Mouse (Mus musculus) neural tube, embryonic 13.5 days (tissue): ENCODE data around the gene Olfr279. TPM values are rescaled to one million over a fixed set of nuclear protein-coding genes. Genes with fewer than 3 reads are reported as not detected.
"Not testable (repeated sequence)": the region's sequence is repeated elsewhere in the genome, so short reads cannot be mapped to it uniquely, and the experiment has no call there.

Experiments
- ATAC-seq: fragments of 200-750 bp; cut with Nextera tagmentation; 2 replicates; pipeline ENCODE4 v1.8.0; 2017; ENCODE audit warnings: low read depth, mild to moderate bottlenecking, moderate TSS enrichment, moderate library complexity
- H3K27ac ChIP-seq: fragments of 300-500 bp; sonication (generic); replicated peaks from 2 replicates; pipeline ENCODE4 v1.5.1; 2015; ENCODE audit warnings: moderate library complexity, mild to moderate bottlenecking, inconsistent platforms
- H3K27me3 ChIP-seq: fragments of 300-500 bp; sonication (generic); 2 replicates; pipeline ENCODE4 v1.6.1; 2015; ENCODE audit warnings: mild to moderate bottlenecking, inconsistent platforms
- H3K36me3 ChIP-seq: fragments of 300-500 bp; sonication (generic); 2 replicates; pipeline ENCODE4 v1.6.1; 2015; ENCODE audit warnings: mild to moderate bottlenecking, inconsistent platforms
- H3K4me1 ChIP-seq: fragments of 300-500 bp; sonication (generic); replicated peaks from 2 replicates; pipeline ENCODE4 v1.6.1; 2015; ENCODE audit warnings: inconsistent platforms
- H3K4me2 ChIP-seq: fragments of 300-500 bp; sonication (generic); 2 replicates; pipeline ENCODE4 v1.6.1; 2015; ENCODE audit warnings: inconsistent platforms, mild to moderate bottlenecking, moderate library complexity
- H3K4me3 ChIP-seq: fragments of 300-500 bp; sonication (generic); 2 replicates; pipeline ENCODE4 v1.5.1; 2015; ENCODE audit warnings: mild to moderate bottlenecking, inconsistent platforms
- H3K9ac ChIP-seq: fragments of 300-500 bp; sonication (generic); 2 replicates; pipeline ENCODE4 v1.6.1; 2015; ENCODE audit warnings: moderate library complexity, mild to moderate bottlenecking, inconsistent platforms
- H3K9me3 ChIP-seq: fragments of 300-500 bp; sonication (generic); 2 replicates; pipeline ENCODE4 v1.6.1; 2016; ENCODE audit warnings: inconsistent platforms
- WGBS: fragments of 180-500 bp; shearing (Covaris S2); methylation state at CpG from one replicate; pipeline ENCODE4 v1.1.7; 2015; 5-methylcytosine and 5-hydroxymethylcytosine counted together
- polyA plus RNA-seq: library from polyadenylated mRNA; unstranded; fragments of >200 nt; fragmentation: Nextera tagmentation; extraction: Ambion mirVana; gene quantifications from 2 replicates; pipeline ENCODE4 v1.2.1, GENCODE M21; 2015

The Olfr279 gene
- polyA plus RNA-seq, 1 experiment from 2014 or later, result not detected

DNA sequence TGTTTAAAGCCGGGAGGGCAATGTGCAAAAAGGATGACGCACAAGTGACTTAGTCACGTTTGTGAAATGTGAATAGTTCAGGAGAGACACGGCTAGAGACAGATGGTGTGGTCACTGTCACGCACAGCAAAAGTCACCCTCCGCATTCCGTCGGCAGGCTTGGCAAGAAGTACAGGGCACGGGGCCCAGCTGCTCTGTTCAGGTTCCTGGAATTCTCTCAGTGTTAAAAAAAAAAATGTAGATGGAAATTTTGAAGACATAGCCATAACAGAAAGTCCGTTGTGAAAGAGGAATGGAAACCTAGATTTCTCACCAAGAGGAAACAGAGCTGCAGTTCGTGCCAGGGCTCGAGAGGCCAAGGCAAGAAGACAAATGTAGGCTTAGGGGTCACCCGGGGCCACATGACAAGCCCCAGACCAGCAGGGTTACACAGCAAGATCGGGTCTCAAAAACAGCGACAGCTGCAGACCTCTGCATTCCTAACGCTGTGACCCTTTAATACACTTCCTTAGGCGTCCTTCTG, 20.7 kb downstream of the Olfr279 start:
- Histone ChIP-seq H3K27ac (no peak overlapping the region), H3K4me1 (peaks cover 16% of the 10 kb centered on the region), H3K4me2 (no peak overlapping the region), H3K36me3 (peaks cover 13% of the 10 kb centered on the region), H3K9me3 (no peaks in the 10 kb centered on the region), H3K4me3 (no peak overlapping the region), H3K9ac (no peak overlapping the region), H3K27me3 (no peaks in the 10 kb centered on the region)
- WGBS, result 52% methylated on average over 17 of the region's 17 CpGs
- no peak for ATAC-seq

DNA sequence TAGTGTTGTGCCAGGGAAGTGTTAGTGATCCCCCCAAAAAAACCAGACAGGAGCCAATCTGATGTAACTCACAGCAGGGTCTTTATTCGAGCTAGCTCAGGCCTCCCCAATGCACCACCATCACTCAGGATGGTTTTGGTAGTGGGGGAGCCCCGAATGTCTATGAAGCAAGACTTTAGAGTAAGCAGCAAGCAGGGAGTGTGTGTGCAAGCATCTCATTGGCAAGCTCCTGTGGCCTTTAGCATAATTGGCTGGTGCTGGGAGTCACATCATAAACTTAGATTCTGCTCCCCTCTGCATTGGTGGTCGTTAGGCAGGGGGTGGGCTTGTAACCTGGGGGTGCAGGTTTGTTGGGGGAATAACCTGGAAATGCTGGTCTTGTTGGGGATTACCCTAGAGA, 21.5 kb downstream of the Olfr279 start:
- ATAC-seq, H3K27ac ChIP-seq, H3K9me3 ChIP-seq, H3K4me2 ChIP-seq, H3K4me3 ChIP-seq, H3K9ac ChIP-seq, H3K27me3 ChIP-seq: not testable (repeated sequence)
- H3K36me3 ChIP-seq, result peaks cover 21% of the 10 kb centered on the region
- 56% methylated on average over 3 of the region's 3 CpGs for WGBS
- H3K4me1 ChIP-seq, result peaks cover 16% of the 10 kb centered on the region

DNA sequence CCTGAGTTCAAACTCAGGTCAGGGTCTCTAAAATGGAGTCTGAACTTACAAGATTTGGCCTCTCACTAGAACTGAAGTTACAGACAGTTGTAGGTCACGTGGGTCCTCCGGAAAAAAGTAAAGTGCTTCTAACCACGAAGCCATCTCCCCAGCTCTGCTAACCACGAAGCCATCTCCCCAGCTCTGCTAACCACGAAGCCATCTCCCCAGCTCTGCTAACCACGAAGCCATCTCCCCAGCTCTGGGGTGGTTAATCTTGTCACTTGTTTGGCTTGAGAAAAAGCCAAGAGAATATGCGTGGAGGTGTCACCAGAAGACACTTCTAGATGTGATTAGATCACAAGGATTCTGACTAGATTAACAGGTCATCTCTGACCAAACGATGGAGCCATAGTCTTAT, 21.9 kb downstream of the Olfr279 start:
- 81% methylated on average over 8 of the region's 8 CpGs for WGBS
- Histone ChIP-seq H3K4me2 (no peak overlapping the region), H3K4me3 (no peak overlapping the region), H3K9ac (no peak overlapping the region), H3K27me3 (no peaks in the 10 kb centered on the region), H3K36me3 (peaks cover 21% of the 10 kb centered on the region), H3K27ac (no peak overlapping the region), H3K9me3 (no peaks in the 10 kb centered on the region), H3K4me1 (peaks cover 16% of the 10 kb centered on the region)
- no peak for ATAC-seq

DNA sequence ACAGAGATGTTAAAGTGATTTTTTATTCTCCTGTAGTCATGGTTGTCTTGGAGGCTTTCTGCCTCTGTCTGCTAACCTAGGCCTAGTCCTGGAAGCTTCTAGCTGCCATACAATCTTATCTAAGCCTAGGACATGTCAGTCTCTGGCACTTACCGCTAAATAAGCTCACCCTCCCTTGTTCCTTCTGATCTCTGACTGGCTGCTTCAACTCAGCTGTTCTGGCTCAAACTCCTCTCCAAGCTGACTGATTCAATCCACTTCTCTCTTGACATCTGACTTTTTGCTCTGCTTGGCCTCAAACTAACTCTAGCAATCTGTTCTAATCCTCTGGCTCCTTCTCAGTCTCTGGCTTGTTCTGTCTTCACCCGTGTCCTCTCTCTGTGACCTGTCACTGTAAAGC, 22.6 kb downstream of the Olfr279 start:
- peaks cover 26% of the 10 kb centered on the region for H3K36me3 ChIP-seq
- H3K4me3 ChIP-seq, H3K9ac ChIP-seq, H3K4me2 ChIP-seq, H3K27ac ChIP-seq, H3K27me3 ChIP-seq, ATAC-seq, H3K9me3 ChIP-seq: not testable (repeated sequence)
- H3K4me1 ChIP-seq, result peaks cover 16% of the 10 kb centered on the region
- WGBS, result 93% methylated on average over 2 of the region's 2 CpGs

DNA sequence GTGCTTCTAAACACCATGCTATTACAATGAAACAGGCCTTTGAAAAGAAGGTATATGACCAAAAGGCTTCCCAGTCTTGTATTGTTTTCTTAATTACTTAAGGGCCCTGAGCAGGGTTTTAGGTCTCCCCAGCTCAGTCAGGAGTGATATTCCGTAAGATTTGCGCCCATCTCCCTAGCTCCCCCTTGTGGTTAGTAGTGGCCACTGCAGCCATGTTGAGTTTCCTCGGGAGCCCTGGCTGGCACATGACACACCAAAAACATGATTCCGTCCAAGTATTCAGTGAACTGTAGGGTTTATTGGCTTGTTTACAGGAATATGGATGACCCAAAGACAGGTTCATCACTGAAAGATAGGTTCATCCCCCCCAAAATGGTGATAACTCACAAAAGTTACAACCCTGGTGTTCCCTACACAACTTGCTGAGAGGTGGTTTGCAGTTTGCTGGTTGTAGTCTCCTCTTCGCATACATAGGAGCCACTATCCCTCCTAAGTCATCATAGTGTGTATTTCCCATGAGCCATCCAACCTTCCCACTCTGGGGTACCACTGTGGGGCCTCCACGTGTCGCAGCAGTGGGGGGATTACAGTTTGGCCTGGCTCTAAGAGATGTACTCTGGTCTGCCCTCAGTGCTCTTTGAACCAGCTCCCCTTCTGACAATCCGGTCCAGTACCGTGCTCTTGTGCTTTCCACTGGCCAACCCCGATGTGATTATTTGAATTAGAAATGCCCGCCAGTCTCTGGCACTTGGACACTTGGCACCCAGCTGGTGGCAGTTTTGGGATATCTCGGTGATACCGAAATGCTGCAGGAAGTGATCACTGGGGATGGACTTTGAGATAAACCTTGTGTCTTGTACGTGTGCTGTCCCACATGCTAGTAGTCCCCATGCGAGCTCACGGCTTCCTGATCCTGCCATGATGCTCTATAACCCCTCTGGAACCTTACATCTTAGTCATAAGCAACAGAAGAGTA, 25.5 kb downstream of the Olfr279 start:
- Histone ChIP-seq H3K9ac (no peak overlapping the region), H3K9me3 (no peaks in the 10 kb centered on the region), H3K27ac (no peak overlapping the region), H3K4me3 (no peak overlapping the region), H3K4me1 (peaks cover 4% of the 10 kb centered on the region; the same call in 1 of the 2 replicates), H3K36me3 (peaks cover 54% of the 10 kb centered on the region), H3K27me3 (no peaks in the 10 kb centered on the region), H3K4me2 (no peak overlapping the region)
- 69% methylated on average over 16 of the region's 16 CpGs for WGBS
- 0 out of 2 replicates have a peak, but pooled peaks have one; percentile 15 for ATAC-seq

DNA sequence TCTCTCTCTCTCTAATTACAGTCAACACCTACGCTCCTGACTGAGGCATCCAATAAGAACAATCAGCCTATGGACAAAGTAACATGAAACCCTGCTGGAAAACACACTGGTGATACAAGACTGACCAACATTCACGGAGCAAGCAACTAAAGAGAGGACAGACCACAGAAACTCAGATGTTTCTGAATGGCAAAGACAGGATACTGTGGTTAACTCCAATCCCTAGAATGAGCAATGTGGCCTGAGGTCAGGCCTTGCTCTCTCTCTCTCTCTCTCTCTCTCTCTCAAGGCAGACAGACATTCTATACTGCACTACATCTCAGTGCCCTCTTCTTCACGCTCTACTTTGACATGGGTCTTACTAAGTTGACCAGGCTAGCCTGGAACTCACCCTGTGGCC, 29.0 kb downstream of the Olfr279 start:
- ATAC-seq, result no peak
- peaks cover 82% of the 10 kb centered on the region for H3K36me3 ChIP-seq
- WGBS, result 88% methylated on average over 3 of the region's 3 CpGs

DNA sequence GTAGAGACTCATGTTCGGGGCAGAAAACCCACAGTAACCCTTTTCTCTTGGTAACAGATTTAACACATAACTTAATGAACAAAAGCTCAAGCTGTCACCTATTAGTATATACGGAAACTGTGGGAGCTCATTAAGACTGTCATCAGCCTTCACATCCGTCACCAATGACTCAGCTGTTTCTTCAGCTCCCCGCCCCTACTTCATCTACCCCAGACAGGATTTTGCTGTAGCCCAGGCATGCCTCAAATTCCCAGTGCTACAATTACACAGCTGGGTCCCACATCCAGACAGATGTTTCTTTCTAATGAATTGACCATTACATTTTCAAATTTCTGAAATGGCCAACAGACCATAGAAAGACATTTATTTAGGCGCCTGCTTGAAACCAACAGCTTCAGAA, 33.9 kb downstream of the Olfr279 start:
- no peak overlapping the region for H3K9ac ChIP-seq

More for the DNA sequence above, 29.0 kb downstream of the Olfr279 start:
- H3K4me2 ChIP-seq, result no peak overlapping the region
- H3K4me1 ChIP-seq, result 0 out of 2 replicates have a peak, but pooled peaks cover 4% of the 10 kb centered on the region
- H3K27me3 ChIP-seq, result no peaks in the 10 kb centered on the region
- H3K9me3 ChIP-seq, result no peaks in the 10 kb centered on the region
- no peak overlapping the region for H3K27ac ChIP-seq
- no peak overlapping the region for H3K9ac ChIP-seq
- no peak overlapping the region for H3K4me3 ChIP-seq

DNA sequence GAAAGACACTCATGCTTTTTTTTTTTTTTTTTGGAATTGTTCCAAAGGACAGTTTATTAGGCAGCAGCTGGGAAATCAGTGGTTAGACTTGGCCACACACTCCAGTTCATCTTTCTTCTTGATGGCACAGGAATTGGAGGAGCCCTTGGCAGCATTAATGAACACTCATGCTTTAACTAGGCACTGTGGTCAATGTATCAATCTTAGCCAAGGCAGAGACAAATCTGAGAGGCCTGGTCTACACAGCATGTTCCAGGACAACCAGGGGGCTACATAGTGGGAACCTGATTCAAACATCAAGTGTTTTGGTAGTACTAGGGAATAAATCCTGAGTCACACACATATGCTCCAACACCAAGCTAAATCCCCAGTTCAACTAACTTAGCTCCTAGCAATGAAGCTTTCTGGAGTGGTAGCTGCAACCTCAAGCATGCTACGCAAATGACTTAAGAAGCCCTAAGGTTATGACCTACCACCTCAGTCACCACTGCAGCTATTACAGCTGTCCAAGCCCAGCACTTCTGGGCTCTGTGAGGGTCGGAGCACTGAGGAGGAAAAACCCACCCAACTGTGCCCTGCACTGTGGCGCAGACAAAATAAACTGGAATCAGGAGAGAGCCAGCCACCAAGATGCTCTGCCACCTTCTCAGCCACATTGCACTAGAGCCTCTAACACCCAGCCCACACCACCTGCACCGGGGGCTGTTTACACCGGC, 35.0 kb downstream of the Olfr279 start:
- Histone ChIP-seq H3K27me3 (no peaks in the 10 kb centered on the region), H3K36me3 (peaks cover 91% of the 10 kb centered on the region), H3K4me1 (peaks cover 30% of the 10 kb centered on the region), H3K9me3 (no peaks in the 10 kb centered on the region), H3K27ac (no peak overlapping the region), H3K9ac (no peak overlapping the region), H3K4me3 (no peak overlapping the region), H3K4me2 (no peak overlapping the region)
- 96% methylated on average over 5 of the region's 5 CpGs for WGBS
- ATAC-seq, result no peak

More for the DNA sequence above, 33.9 kb downstream of the Olfr279 start:
- Histone ChIP-seq H3K4me1 (peaks cover 19% of the 10 kb centered on the region), H3K27ac (no peak overlapping the region), H3K4me2 (no peak overlapping the region), H3K4me3 (no peak overlapping the region), H3K36me3 (peaks cover 95% of the 10 kb centered on the region), H3K27me3 (no peaks in the 10 kb centered on the region), H3K9me3 (no peaks in the 10 kb centered on the region)
- WGBS, result 37% methylated on average over 5 of the region's 5 CpGs
- no peak for ATAC-seq

DNA sequence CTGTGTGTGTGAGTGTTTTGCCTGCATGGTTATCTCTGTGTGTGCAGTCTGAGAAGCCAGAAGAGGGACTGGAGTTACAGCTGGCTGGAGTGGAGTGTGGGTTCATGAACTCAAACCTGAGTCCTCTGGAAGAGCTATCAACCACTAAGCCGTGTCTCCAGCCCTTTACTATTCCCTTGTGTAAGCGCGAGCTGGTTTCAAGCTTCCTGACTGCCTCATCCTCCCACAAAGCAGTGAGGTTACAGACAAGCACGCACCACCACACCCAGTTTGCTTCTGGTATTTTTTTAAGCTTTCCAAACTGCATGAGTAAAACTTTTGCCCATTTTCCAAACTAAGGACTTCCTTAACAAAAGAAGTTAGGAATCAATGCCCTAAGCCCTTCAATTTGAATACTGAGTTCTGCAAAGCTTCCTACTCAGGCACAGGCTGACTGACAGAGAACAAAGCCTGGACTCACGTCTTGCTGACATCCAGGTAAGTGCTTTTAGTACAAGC, 35.9 kb downstream of the Olfr279 start:
- H3K27ac ChIP-seq, result no peak overlapping the region
- ATAC-seq, result no peak
- H3K4me1 ChIP-seq, result peaks cover 39% of the 10 kb centered on the region
- no peak overlapping the region for H3K4me2 ChIP-seq
- no peak overlapping the region for H3K4me3 ChIP-seq
- WGBS, result 84% methylated on average over 5 of the region's 5 CpGs
- no peaks in the 10 kb centered on the region for H3K9me3 ChIP-seq
- H3K9ac ChIP-seq, result no peak overlapping the region
- H3K36me3 ChIP-seq, result peaks cover 82% of the 10 kb centered on the region
- no peaks in the 10 kb centered on the region for H3K27me3 ChIP-seq

DNA sequence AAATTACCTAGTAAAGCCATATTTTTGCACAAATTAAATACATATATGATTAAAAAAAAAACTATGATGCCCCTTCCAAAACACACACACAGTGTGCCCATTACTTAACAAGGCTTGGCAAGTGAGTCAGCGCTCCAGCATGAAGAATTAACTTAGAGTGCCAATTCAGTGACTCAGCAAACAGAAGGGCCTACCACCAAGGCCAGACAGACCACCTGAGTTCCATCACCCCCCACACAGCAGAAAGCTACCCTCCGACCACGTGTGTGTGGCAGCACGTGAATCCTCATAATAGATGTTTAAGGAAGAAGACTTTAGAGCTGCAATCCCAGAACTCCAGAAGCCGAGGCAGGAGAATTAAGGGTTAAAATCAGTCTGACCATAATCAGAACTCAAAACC, 40.1 kb downstream of the Olfr279 start:
- Histone ChIP-seq H3K4me1 (peaks cover 34% of the 10 kb centered on the region), H3K27ac (no peak overlapping the region), H3K4me2 (peak overlapping the region; percentile 95), H3K36me3 (peaks cover 45% of the 10 kb centered on the region), H3K4me3 (peak overlapping the region; percentile 84), H3K27me3 (no peaks in the 10 kb centered on the region), H3K9me3 (no peaks in the 10 kb centered on the region), H3K9ac (peak overlapping the region; percentile 94)
- no peak for ATAC-seq
- 38% methylated on average over 5 of the region's 5 CpGs for WGBS

DNA sequence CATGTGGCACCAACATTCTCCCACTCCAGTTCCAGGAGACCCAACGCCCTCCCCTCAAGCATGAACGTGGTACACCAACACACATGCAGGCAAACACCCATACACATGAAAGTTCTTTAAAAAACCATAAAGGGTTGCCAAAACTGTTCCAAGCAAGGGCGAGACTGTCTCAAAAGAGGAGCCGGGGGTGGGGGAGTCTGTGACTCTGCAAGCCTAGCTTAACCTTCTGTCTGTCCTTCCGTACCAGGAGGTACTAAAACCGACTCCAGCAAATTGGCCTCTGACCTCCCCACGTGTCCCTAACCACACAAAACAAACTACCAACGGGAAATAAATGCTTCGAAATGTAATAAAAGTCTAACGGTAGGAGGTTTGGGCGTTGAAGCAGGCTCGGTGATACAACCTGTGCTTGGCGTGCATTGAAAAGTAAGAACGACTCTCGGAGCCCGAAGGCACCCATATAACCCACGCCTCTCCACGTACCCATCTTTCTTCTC, 40.9 kb downstream of the Olfr279 start:
- WGBS, result under 1% methylated on average over 18 of the region's 18 CpGs

More for the DNA sequence above, 40.9 kb downstream of the Olfr279 start:
- H3K27me3 ChIP-seq, result no peaks in the 10 kb centered on the region
- peak overlapping the region; percentile 84 for H3K4me3 ChIP-seq
- ATAC-seq, result no peak
- peaks cover 45% of the 10 kb centered on the region for H3K36me3 ChIP-seq
- peak overlapping the region; percentile 94 for H3K9ac ChIP-seq
- no peaks in the 10 kb centered on the region for H3K9me3 ChIP-seq
- H3K27ac ChIP-seq, result no peak overlapping the region; the same call in 1 of the 2 replicates
- peak overlapping the region; percentile 95 for H3K4me2 ChIP-seq
- H3K4me1 ChIP-seq, result peaks cover 28% of the 10 kb centered on the region
